Mouse (Mus musculus): ENCODE data around the gene Olfr780.
"Not testable (repeated sequence)": the region's sequence is repeated elsewhere in the genome, so short reads cannot be mapped to it uniquely, and the experiment has no call there.

Olfr780 gene

GRCm38 (mm10) chr10:129317817-129318216 lies at the start of gene Olfr780:
Gene Olfr780, plus strand, starts transcription at chr10:129318117.
- no peak for DNase-seq (ENCODE audit: low spot score)

DNA sequence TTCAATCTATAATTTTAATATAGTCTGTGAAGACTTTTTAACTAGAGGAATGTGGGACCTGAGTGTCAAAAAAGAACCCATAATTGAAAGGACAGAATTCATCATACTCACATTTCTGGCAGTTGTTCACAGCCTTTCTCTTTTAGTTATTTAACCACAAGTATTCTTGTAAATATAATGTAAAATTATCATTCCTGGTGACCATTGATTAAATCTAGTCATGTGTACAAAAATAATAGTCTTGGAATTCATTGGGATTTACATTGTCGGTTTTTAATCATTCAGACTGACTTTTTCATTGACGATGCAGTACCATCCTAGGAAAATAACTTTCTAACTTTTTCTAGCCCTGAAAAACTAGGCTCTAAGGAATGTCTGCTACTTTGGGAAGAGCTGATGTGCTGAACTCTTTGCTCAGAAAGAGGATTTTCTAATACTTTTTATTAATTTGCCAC lies 46.8 kb upstream of the Olfr780 start, which contains the start of gene Olfr777:
Gene Olfr777 (minus strand): TSS at position 405 of the 455 bp plus-strand sequence.
- DNase-seq (ENCODE audit: low spot score): no peak

GRCm38 (mm10) chr10:129312973-129313372 lies 4.9 kb upstream of the Olfr780 start:
- DNase-seq (ENCODE audit: low spot score): not testable (repeated sequence)

GRCm38 (mm10) chr10:129313521-129313920 lies 4.4 kb upstream of the Olfr780 start:
- not testable (repeated sequence) for DNase-seq (ENCODE audit: low spot score)

GRCm38 (mm10) chr10:129328554-129328953 lies 10.6 kb downstream of the Olfr780 start, which contains the start of gene Olfr781:
Gene Olfr781, plus strand, starts transcription at chr10:129328854.
- DNase-seq (ENCODE audit: low spot score): no peak

DNA sequence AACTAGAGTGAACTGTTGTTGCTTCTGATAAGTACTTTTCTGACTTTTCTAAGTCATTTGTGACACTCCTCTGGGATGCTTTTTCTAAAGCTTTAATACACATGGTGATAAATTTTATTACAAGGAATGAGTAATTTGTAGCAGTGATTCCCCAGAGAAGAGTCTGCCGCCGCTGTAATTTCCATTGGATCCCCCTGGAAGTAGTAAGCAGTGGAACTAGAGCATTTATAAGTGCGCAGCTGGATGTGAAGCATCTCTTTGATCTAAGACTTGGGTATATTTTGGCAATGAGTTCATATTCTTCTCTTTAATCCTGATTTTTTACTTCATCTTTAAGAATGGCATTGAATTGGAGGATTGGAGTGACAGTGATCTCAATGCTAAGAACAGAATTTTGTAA lies 30.6 kb downstream of the Olfr780 start, which contains the start of gene Olfr782:
Gene Olfr782 (plus strand): TSS at position 301 of the 400 bp plus-strand sequence.
- no peak for DNase-seq (ENCODE audit: low spot score)

- not testable (repeated sequence) for DNase-seq (ENCODE audit: low spot score)
Measured at GRCm38 (mm10) chr10:129352475-129352874, 34.6 kb downstream of the Olfr780 start.

DNA sequence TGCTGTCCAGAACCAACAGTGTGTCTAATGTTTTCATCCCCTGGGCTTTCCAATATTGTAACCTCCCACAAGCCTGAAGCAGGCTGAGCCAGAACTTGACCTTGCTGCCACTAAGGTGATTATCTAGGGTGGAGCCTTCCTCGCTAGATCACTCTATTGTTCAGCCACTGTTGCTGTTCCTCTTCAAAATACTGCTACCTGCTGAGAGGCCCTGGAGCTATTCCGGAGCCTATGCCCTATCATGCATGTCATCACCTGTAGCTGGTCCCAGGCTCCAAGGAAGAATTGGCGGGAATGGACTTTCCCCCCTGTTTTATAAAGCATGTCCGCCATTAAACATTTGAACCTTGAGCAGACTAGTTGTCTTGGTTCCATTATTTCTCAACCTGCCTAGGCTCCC lies 38.6 kb downstream of the Olfr780 start:
- not testable (repeated sequence) for DNase-seq (ENCODE audit: low spot score)

DNA sequence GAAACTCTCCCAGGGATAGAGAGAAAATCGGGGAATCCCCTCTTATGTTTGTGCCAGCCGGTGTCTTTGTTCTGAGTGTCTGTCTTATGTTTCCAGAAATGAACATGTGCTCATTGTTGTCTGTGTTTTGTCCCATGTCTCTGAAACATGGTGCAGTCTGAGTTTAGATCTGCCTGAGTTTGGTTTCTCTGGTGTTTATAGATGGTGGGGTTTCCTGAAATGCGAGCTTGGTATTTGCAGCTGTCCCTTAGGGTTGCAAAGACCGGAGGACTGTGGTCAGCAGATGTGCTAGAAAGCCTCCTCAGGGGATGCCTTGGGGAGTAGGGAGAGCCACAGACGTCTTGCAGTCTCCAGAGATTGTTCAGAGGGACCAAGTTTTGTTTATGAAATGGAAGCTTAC lies 39.4 kb downstream of the Olfr780 start:
- DNase-seq (ENCODE audit: low spot score): no peak
